Mouse (Mus musculus) E14TG2a.4 (cell line): ENCODE data around the gene Cemip.

ENCODE experiments used
- H3K27me3 ChIP-seq: 2 replicates; pipeline ENCODE4 v1.6.1; 2014; ENCODE audit warnings: low read length, control low read depth; ENCODE audit not compliant: insufficient read depth
- H3K36me3 ChIP-seq: 2 replicates; pipeline ENCODE4 v1.6.1; 2014; ENCODE audit warnings: low read length, control low read depth; ENCODE audit not compliant: insufficient read depth
- H3K4me1 ChIP-seq: replicated peaks from 2 replicates; pipeline ENCODE4 v1.6.1; 2014; ENCODE audit warnings: low read depth, low read length, control low read depth
- H3K4me3 ChIP-seq: replicated peaks from 2 replicates; pipeline ENCODE4 v1.5.1; 2014; ENCODE audit warnings: mild to moderate bottlenecking, low read length
- H3K9me3 ChIP-seq: 2 replicates; pipeline ENCODE4 v1.6.1; 2014; ENCODE audit warnings: low read length, control low read depth
- CTCF ChIP-seq: conservative IDR thresholded peaks from 2 replicates; pipeline ENCODE4 v1.5.1; 2014; ENCODE audit warnings: low read length
- NANOG ChIP-seq: IDR thresholded peaks from 2 replicates; pipeline ENCODE4 v1.6.1; 2014; ENCODE audit warnings: borderline replicate concordance, low read length, mixed read lengths
- POU5F1 ChIP-seq: IDR thresholded peaks from 2 replicates; pipeline ENCODE4 v1.6.1; 2014; ENCODE audit warnings: low read length, borderline replicate concordance

The Cemip gene

DNA sequence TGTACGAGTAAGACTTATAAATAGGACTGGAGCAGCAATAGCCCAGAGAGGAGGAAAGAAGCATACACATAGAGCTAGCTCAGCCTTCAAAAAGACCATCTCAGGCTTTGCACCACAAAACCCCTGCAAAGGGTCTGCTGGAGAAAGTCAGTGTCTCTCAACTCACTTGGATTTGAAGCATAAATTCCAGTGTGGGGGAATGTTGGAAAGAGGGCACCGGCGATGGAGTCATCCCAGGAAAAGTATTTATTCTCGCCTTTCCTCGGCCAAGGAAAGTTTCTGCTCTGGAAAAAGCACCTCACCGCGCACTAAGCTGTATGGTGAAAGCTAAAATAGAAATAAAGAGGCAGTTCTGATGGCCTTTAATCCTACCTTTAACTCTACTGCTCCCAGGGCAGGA, 32.4 kb downstream of the Cemip start:
- H3K36me3 ChIP-seq = no peaks in the 10 kb centered on the region
- H3K4me1 ChIP-seq = no peaks in the 10 kb centered on the region
- no peak overlapping the region for H3K4me3 ChIP-seq
- H3K9me3 ChIP-seq = no peaks in the 10 kb centered on the region
- no peaks in the 10 kb centered on the region for H3K27me3 ChIP-seq
- no peak for TF ChIP-seq CTCF

- no peaks in the 10 kb centered on the region for H3K36me3 ChIP-seq
- no peaks in the 10 kb centered on the region for H3K4me1 ChIP-seq
These were observed 34.9 kb downstream of the Cemip start for GRCm38 (mm10) chr7:84051423-84051822.

DNA sequence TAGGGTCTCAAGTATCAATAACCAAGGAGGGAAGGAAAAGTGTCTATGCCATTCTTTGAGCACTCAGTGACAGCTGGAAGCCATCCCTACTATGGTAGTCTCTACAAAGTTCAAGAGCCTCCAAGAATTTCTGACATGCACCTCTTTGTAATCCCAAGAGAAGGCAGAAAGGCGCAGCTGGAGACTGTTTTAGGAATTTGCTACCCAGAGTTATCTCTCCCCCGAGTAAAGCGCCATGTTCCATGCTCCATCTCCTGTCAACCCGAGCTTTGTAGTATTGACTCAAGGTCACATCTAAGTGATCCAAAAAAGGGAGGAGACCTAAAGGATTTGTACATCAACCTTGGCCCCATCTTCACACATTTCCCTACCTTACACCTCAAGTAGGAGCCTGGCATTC, 40.8 kb downstream of the Cemip start:
- no peaks in the 10 kb centered on the region for H3K36me3 ChIP-seq
- H3K27me3 ChIP-seq = no peaks in the 10 kb centered on the region; the same call in 1 of the 2 replicates
- no peaks in the 10 kb centered on the region for H3K9me3 ChIP-seq
- H3K4me1 ChIP-seq = no peaks in the 10 kb centered on the region
- H3K4me3 ChIP-seq = no peak overlapping the region
- TF ChIP-seq POU5F1 = no peak
- no peak for TF ChIP-seq CTCF

More at GRCm38 (mm10) chr7:84051423-84051822, 34.9 kb downstream of the Cemip start:
- Histone ChIP-seq H3K9me3 (no peaks in the 10 kb centered on the region), H3K4me3 (no peak overlapping the region), H3K27me3 (no peaks in the 10 kb centered on the region)
- TF ChIP-seq POU5F1 = no peak
- no peak for TF ChIP-seq CTCF
- TF ChIP-seq NANOG = no peak

DNA sequence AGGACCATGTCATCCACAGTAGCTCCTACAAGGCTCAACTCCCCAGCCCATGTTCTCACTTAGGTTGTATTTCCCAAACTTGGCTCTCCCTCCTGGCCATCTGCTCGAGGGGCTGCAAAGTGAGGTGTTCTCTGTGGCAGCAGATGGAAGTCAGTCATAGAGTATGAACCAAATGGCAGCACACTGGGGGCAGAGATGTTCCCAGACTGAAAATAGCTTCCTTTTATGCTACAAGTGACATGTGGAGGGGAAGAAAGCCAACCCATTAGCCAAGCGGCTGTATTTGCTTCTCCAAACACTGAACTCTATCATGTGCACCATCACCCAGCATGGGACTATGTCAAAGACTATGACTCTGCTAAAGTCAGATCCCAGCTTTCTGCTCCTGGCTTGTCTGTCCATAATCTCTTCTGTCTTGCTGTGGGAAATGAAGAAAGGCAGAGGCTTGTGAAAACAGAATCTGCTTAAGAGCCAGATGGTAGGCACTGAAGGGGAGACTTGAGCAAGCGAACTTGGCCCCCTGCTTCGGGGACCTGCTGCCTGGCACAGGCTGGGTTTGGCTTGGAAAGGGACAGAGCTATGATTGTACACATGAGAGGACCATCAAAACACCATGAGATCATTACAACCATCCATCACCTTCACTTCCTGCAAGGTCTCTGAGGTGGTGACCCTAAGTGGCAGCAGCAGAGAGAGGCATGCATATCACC, 41.6 kb downstream of the Cemip start:
- Histone ChIP-seq H3K36me3 (no peaks in the 10 kb centered on the region), H3K9me3 (no peaks in the 10 kb centered on the region), H3K4me3 (no peak overlapping the region), H3K4me1 (no peaks in the 10 kb centered on the region), H3K27me3 (no peaks in the 10 kb centered on the region; the same call in 1 of the 2 replicates)
- TF ChIP-seq POU5F1 (no peak), NANOG (no peak), CTCF (no peak)

DNA sequence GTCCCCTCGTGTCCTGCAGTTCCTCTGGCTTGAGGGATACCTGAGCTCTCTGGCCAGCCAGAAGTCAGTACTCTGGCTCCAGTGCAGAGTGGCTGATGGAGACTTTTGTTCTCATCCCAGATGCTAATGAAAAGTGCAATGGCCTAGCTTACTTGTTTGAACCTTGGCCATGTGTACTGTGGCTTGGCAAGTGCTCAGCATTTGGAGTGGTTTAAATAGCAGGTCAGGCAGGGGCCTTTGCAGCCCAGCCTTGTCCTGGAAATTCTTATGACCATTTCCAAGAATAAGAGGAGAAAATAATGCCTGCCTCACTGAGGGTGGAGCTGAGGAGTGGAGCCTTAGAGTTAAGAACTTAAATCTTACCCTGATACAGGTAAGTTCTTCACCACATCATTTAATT, 43.6 kb downstream of the Cemip start:
- no peaks in the 10 kb centered on the region for H3K36me3 ChIP-seq
- no peaks in the 10 kb centered on the region for H3K4me1 ChIP-seq
- no peak overlapping the region for H3K4me3 ChIP-seq
- no peaks in the 10 kb centered on the region for H3K9me3 ChIP-seq
- TF ChIP-seq NANOG (no peak), POU5F1 (no peak), CTCF (no peak)
- no peaks in the 10 kb centered on the region; the same call in 1 of the 2 replicates for H3K27me3 ChIP-seq

- no peaks in the 10 kb centered on the region for H3K9me3 ChIP-seq
- TF ChIP-seq CTCF (no peak), POU5F1 (no peak), NANOG (no peak)
- H3K27me3 ChIP-seq = peaks cover 4% of the 10 kb centered on the region; the same call in 1 of the 2 replicates
- H3K4me3 ChIP-seq = no peak overlapping the region
- no peaks in the 10 kb centered on the region for H3K4me1 ChIP-seq
- no peaks in the 10 kb centered on the region for H3K36me3 ChIP-seq
These were observed 46.3 kb downstream of the Cemip start for GRCm38 (mm10) chr7:84039856-84040522.

DNA sequence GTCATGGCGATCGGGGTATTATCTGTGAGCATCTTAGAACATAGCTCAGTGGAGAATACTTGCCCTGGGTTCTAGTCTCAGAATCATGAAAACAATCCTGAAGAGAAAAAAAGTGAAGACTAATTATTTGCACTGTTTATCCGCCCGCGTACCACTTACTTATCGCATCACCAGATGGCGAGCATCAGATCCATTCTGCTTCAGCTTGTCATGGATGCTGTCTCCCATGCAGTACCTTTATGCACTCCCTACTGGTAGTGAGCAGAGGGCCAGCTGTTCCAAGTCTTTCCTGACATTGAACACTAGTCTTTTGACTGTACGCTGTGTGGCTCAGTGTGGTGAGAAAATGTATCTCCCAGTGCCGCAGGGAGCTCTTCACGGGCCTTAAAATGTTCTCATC, 47.7 kb downstream of the Cemip start:
- no peaks in the 10 kb centered on the region for H3K36me3 ChIP-seq
- no peak overlapping the region for H3K4me3 ChIP-seq
- H3K27me3 ChIP-seq = peaks cover 6% of the 10 kb centered on the region; the same call in 1 of the 2 replicates
- H3K9me3 ChIP-seq = no peaks in the 10 kb centered on the region
- H3K4me1 ChIP-seq = no peaks in the 10 kb centered on the region
- TF ChIP-seq CTCF = no peak
- TF ChIP-seq POU5F1 = no peak
- TF ChIP-seq NANOG = no peak

DNA sequence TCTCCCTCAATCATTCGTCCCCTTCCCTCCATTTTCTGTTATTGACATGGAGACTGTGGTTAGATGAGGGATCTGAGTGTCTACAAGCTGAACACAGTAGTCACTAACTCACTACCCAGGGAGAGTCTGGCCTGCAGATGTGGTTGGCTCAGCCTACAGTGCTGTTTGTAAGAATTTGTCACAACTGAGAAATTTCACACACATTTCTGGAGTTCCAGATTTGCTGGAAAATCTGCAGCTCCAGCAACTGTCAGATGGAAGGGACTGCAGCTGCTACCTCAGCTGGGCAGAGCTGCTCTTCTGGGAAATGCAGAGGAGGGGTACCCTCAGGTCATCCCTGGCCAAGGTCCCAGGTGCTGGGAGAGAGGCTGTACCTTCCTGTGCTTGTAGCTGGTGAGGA, 53.5 kb downstream of the Cemip start:
- Histone ChIP-seq H3K27me3 (peaks cover 7% of the 10 kb centered on the region; the same call in 1 of the 2 replicates), H3K4me3 (no peak overlapping the region), H3K36me3 (no peaks in the 10 kb centered on the region), H3K4me1 (no peaks in the 10 kb centered on the region), H3K9me3 (peaks cover 9% of the 10 kb centered on the region; the same call in 1 of the 2 replicates)
- TF ChIP-seq CTCF (no peak), NANOG (no peak), POU5F1 (no peak)
